Mouse (Mus musculus): ENCODE results near the gene Nudt3.

DNA sequence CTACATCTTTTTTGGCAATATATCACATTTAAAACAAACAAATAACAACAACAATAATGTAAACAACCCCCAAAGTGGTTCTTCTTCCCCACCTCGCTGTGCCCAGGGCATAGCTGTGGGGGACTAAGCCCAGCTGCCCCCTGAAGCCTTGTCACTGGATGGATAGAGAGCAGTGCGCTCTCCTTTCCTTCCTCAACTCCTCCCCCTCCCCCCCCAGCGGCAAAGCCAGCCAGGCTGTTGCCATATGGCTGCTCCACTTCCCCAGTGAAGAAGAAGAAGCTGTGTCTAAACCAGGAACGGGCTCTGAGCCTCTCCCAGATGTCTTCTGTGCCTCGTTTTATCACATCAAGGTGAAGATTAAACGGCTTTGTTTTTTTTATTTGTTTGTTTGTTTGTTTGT lies 19.8 kb upstream of the Nudt3 start:
- TF ChIP-seq POLR2AphosphoS2 (IDR thresholded peaks at IDR 0.05; ENCODE audit: insufficient read length, low read depth) (no peak), SRF (IDR thresholded peaks at IDR 0.05; ENCODE audit: control insufficient read depth, insufficient read length, low read depth) (no peak), POLR2A (IDR thresholded peaks at IDR 0.05; ENCODE audit: insufficient read length, low read depth) (no peak)
